Mouse (Mus musculus): ENCODE measurements at regions not wholly inside any gene's neighbourhood (a gene's known extent, or its start where the extent isn't known, plus 50 kb on each side); places are given as distances from the start of the nearest gene placed in this dataset.

DNA sequence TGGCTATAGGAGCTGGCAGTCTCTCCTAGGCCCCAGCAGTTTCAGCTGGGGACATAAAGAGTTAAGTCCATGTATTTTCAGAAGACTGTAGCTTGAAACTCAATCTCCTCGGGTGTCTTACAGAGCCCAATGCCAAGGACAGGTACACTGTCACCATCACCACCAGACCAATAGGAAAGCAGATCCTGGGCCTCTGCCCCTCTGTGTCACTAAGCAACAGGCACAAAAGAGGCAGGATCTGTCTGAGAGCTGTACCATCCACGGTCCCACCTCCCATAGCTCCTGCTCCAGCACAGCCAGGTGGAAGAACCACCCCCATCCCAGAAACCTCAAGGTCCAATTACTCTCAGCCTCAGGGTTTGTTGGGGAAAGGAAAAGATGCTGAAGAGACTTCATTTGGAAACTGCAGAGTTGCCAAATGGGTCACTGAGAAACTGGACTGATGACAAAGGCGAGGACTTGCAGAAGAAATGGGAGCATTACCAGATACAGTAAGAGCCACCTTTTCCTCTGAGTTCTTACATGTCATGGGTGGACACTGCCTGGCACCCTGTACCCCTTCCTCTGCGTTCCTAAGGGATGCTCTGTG, 115.7 kb downstream of the Rassf10 start:
- Histone ChIP-seq H3K4me3 (no peak overlapping the region), H3K4me1 (0 out of 2 replicates have a peak, but pooled peaks cover 6% of the 10 kb centered on the region), H3K9ac (no peak overlapping the region), H3K27me3 (replicated peaks) (no peaks in the 10 kb centered on the region), H3K27ac (no peak overlapping the region), H3K4me2 (replicated peaks) (no peak overlapping the region), H3K36me3 (no peaks in the 10 kb centered on the region), H3K9me3 (no peaks in the 10 kb centered on the region)
- WGBS = 66% methylated on average over 4 of the region's 4 CpGs
- ATAC-seq (ENCODE audit: low FRiP score, low read depth) = no peak

GRCm38 (mm10) chr7:113071418-113071817, 117.7 kb downstream of the Rassf10 start:
- Histone ChIP-seq H3K4me2 (replicated peaks) (no peak overlapping the region), H3K27me3 (replicated peaks) (no peaks in the 10 kb centered on the region), H3K27ac (no peak overlapping the region), H3K4me3 (no peak overlapping the region), H3K9ac (no peak overlapping the region), H3K36me3 (no peaks in the 10 kb centered on the region), H3K4me1 (0 out of 2 replicates have a peak, but pooled peaks cover 6% of the 10 kb centered on the region), H3K9me3 (no peaks in the 10 kb centered on the region)
- 79% methylated on average over 1 of the region's 1 CpGs for WGBS
- no peak for ATAC-seq (ENCODE audit: low FRiP score, low read depth)

DNA sequence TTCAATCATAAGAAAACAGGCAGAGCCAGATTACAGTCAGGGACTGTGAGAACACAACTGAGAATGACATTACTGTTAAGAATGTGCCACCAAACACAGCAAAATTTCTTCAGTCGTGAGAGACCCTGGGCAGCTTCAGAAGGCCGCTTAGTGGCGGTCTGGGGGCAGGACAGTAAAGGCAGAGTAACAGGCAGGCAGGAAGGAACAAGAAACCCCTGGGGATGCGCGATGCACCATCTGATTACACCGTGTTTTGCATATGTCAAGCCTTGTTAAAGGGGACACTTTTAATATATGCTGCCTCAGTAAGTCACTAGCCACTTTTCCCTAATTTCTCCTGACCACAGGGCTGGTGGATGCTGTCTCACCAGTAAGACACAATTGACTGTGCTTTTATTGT, 120.0 kb downstream of the Rassf10 start:
- no peaks in the 10 kb centered on the region for H3K36me3 ChIP-seq
- no peak; the same call in 1 of the 2 replicates for ATAC-seq (ENCODE audit: low FRiP score, low read depth)
- no peak overlapping the region for H3K9ac ChIP-seq
- no peaks in the 10 kb centered on the region for H3K27me3 ChIP-seq (replicated peaks)
- no peak overlapping the region for H3K27ac ChIP-seq
- 35% methylated on average over 6 of the region's 6 CpGs for WGBS
- H3K4me1 ChIP-seq = 0 out of 2 replicates have a peak, but pooled peaks cover 6% of the 10 kb centered on the region
- no peak overlapping the region for H3K4me2 ChIP-seq (replicated peaks)
- no peak overlapping the region for H3K4me3 ChIP-seq
- H3K9me3 ChIP-seq = no peaks in the 10 kb centered on the region

DNA sequence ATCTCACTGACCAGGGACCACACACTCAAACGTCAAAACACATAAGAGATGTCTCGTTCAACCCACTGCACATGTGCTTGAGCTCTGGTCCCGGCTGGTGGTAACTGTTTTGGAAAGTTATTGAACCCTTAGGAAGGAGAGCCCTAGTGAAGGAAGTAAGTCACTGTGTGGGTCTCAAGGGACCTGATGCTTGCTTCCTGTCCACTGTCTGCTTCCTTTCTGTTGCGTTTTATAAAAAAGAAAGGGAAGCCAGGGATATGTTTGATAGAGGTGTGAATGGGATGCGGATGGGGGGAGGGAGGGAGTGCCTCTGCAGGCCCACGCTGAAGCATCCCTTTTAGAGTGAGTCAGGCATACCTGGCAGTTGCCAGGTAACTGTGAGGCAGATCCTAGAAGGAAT, 121.6 kb downstream of the Rassf10 start:
- H3K36me3 ChIP-seq = no peaks in the 10 kb centered on the region
- no peak overlapping the region for H3K9ac ChIP-seq
- 79% methylated on average over 6 of the region's 6 CpGs for WGBS
- no peaks in the 10 kb centered on the region for H3K27me3 ChIP-seq (replicated peaks)
- no peak overlapping the region for H3K27ac ChIP-seq
- H3K9me3 ChIP-seq = no peaks in the 10 kb centered on the region
- H3K4me3 ChIP-seq = no peak overlapping the region
- H3K4me1 ChIP-seq = 0 out of 2 replicates have a peak, but pooled peaks cover 6% of the 10 kb centered on the region
- no peak overlapping the region for H3K4me2 ChIP-seq (replicated peaks)
- ATAC-seq (ENCODE audit: low FRiP score, low read depth) = no peak

DNA sequence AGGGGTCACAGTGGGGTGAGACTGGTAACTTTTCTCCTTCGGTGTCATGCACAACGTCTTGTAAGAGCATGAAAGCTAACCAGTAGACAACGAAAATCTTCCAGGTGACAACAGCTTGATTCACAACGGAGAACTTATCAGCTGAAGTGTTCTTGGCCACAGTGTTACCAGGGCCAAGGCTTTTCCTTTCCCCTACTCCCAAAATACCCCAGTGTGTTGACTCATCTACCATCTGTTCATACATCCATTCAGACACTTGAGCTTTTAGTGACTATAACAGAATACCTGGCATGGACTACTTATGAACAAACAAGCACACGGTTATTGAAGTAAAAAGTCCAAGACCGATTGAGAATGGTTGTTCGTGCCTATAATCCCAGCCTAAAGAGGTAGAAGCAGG, 122.5 kb downstream of the Rassf10 start:
- no peak overlapping the region for H3K4me3 ChIP-seq
- no peaks in the 10 kb centered on the region for H3K9me3 ChIP-seq
- H3K9ac ChIP-seq = no peak overlapping the region
- no peaks in the 10 kb centered on the region for H3K36me3 ChIP-seq
- no peak overlapping the region for H3K4me2 ChIP-seq (replicated peaks)
- H3K27me3 ChIP-seq (replicated peaks) = no peaks in the 10 kb centered on the region
- 93% methylated on average over 7 of the region's 7 CpGs for WGBS
- 0 out of 2 replicates have a peak, but pooled peaks cover 6% of the 10 kb centered on the region for H3K4me1 ChIP-seq
- no peak overlapping the region for H3K27ac ChIP-seq
- no peak for ATAC-seq (ENCODE audit: low FRiP score, low read depth)

DNA sequence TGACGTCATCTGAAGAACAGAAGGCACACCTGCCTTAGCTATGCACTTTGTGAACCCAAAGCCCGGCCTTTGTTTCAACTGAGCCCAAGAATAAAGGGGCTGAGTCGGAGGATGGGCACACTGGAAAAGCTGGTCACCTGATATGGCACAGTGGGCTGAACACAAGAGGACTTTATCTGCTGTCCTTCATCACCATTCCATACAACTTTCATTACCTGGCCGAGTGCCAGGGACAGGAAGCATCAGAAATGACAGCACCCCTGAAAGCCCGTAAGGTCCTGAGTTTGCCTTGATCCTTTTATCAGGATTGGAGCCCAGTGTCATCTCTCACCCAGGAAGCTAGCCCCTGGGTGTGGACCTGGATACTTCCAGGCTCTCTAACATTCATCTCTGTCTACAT, 126.1 kb upstream of the Arntl start:
- Histone ChIP-seq H3K27ac (no peak overlapping the region), H3K4me2 (replicated peaks) (no peak overlapping the region), H3K36me3 (no peaks in the 10 kb centered on the region), H3K9me3 (no peaks in the 10 kb centered on the region), H3K27me3 (replicated peaks) (no peaks in the 10 kb centered on the region), H3K4me3 (no peak overlapping the region), H3K4me1 (no peaks in the 10 kb centered on the region), H3K9ac (no peak overlapping the region)
- no peak for ATAC-seq (ENCODE audit: low FRiP score, low read depth)
- WGBS = 82% methylated on average over 5 of the region's 5 CpGs

GRCm38 (mm10) chr7:113084930-113085625, 122.2 kb upstream of the Arntl start:
- WGBS = 83% methylated on average over 8 of the region's 8 CpGs
- no peak overlapping the region for H3K4me3 ChIP-seq
- no peak overlapping the region for H3K4me2 ChIP-seq (replicated peaks)
- H3K36me3 ChIP-seq = no peaks in the 10 kb centered on the region
- no peaks in the 10 kb centered on the region for H3K27me3 ChIP-seq (replicated peaks)
- no peak overlapping the region for H3K27ac ChIP-seq
- no peaks in the 10 kb centered on the region for H3K4me1 ChIP-seq
- no peak overlapping the region for H3K9ac ChIP-seq
- H3K9me3 ChIP-seq = no peaks in the 10 kb centered on the region
- no peak for ATAC-seq (ENCODE audit: low FRiP score, low read depth)

- no peak overlapping the region for H3K4me2 ChIP-seq (replicated peaks)
- no peaks in the 10 kb centered on the region for H3K36me3 ChIP-seq
- 70% methylated on average over 1 of the region's 1 CpGs for WGBS
- no peaks in the 10 kb centered on the region for H3K27me3 ChIP-seq (replicated peaks)
- no peak overlapping the region for H3K9ac ChIP-seq
- no peak overlapping the region for H3K4me3 ChIP-seq
- no peak overlapping the region for H3K27ac ChIP-seq
- no peaks in the 10 kb centered on the region for H3K9me3 ChIP-seq
- H3K4me1 ChIP-seq = no peaks in the 10 kb centered on the region
- ATAC-seq (ENCODE audit: low FRiP score, low read depth) = no peak
These were observed 121.1 kb upstream of the Arntl start for GRCm38 (mm10) chr7:113086158-113086557.

- Histone ChIP-seq H3K27me3 (replicated peaks) (no peaks in the 10 kb centered on the region), H3K36me3 (no peaks in the 10 kb centered on the region), H3K4me2 (replicated peaks) (no peak overlapping the region), H3K4me1 (no peaks in the 10 kb centered on the region), H3K9me3 (no peaks in the 10 kb centered on the region), H3K9ac (no peak overlapping the region), H3K4me3 (no peak overlapping the region), H3K27ac (no peak overlapping the region)
- no peak for ATAC-seq (ENCODE audit: low FRiP score, low read depth)
- whole genome bisulfite sequencing = 86% methylated on average over 5 of the region's 5 CpGs
These were observed 119.6 kb upstream of the Arntl start for GRCm38 (mm10) chr7:113087646-113088045.

DNA sequence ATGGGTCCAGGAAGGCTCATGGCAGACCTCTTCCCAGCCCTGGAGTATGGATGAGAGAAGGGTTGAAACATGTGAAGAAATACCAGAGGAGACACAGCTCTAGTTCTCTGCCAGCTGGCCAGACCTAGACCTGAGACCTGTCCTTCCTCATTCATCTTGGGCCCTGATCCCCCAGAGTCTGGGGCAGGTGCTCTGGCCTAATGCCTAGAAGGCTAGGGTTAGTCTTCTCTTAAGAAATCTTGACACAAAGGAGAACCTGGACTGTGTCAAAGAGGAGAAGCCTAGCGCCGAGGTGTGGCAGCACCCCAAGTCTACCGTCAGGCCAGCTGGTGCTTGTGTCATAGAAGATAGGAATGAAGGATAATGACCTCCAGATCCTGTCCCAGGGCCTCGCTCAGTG, 118.2 kb upstream of the Arntl start:
- no peaks in the 10 kb centered on the region for H3K9me3 ChIP-seq
- 83% methylated on average over 4 of the region's 4 CpGs for WGBS
- no peak overlapping the region for H3K27ac ChIP-seq
- no peaks in the 10 kb centered on the region for H3K4me1 ChIP-seq
- no peak overlapping the region for H3K4me2 ChIP-seq (replicated peaks)
- no peak overlapping the region for H3K4me3 ChIP-seq
- H3K27me3 ChIP-seq (replicated peaks) = no peaks in the 10 kb centered on the region
- no peak overlapping the region for H3K9ac ChIP-seq
- H3K36me3 ChIP-seq = no peaks in the 10 kb centered on the region
- ATAC-seq (ENCODE audit: low FRiP score, low read depth) = no peak

DNA sequence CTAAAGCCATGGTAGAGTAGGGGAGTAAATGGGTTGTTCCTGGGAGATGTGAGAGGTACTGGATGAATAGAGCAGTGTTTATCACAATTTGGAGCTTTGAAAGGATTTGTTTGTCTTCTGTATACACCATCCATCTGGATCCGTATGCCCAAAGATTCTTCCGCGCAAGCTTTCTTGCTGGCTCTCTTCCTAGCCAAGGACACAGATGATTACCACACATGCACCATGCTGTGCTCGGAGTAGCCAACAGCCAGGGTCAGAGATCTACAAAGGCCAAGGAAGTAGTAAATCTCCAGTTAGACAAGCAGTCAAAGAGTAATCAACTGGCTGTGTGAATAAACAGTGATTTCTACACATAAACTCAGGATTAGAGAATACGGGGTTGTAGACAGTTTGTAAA, 113.3 kb upstream of the Arntl start:
- Histone ChIP-seq H3K36me3 (no peaks in the 10 kb centered on the region), H3K27me3 (replicated peaks) (no peaks in the 10 kb centered on the region), H3K4me1 (no peaks in the 10 kb centered on the region), H3K4me2 (replicated peaks) (no peak overlapping the region), H3K4me3 (no peak overlapping the region), H3K9me3 (no peaks in the 10 kb centered on the region), H3K27ac (no peak overlapping the region), H3K9ac (no peak overlapping the region)
- no peak for ATAC-seq (ENCODE audit: low FRiP score, low read depth)
- 33% methylated on average over 5 of the region's 5 CpGs for WGBS

GRCm38 (mm10) chr7:113095092-113095491, 112.2 kb upstream of the Arntl start:
- H3K9ac ChIP-seq = no peak overlapping the region
- H3K4me2 ChIP-seq (replicated peaks) = no peak overlapping the region
- no peaks in the 10 kb centered on the region for H3K4me1 ChIP-seq
- no peak overlapping the region for H3K27ac ChIP-seq
- no peaks in the 10 kb centered on the region for H3K9me3 ChIP-seq
- ATAC-seq (ENCODE audit: low FRiP score, low read depth) = no peak
- H3K4me3 ChIP-seq = no peak overlapping the region
- no peaks in the 10 kb centered on the region for H3K27me3 ChIP-seq (replicated peaks)
- H3K36me3 ChIP-seq = no peaks in the 10 kb centered on the region
- WGBS = 83% methylated on average over 3 of the region's 3 CpGs

GRCm38 (mm10) chr7:113104265-113104664, 103.0 kb upstream of the Arntl start:
- Histone ChIP-seq H3K27me3 (replicated peaks) (no peaks in the 10 kb centered on the region), H3K9ac (no peak overlapping the region), H3K36me3 (no peaks in the 10 kb centered on the region), H3K4me1 (no peaks in the 10 kb centered on the region), H3K4me2 (replicated peaks) (no peak overlapping the region), H3K27ac (no peak overlapping the region), H3K4me3 (no peak overlapping the region), H3K9me3 (no peaks in the 10 kb centered on the region)
- ATAC-seq (ENCODE audit: low FRiP score, low read depth) = no peak
- WGBS = 93% methylated on average over 7 of the region's 7 CpGs

Measured in neural tube, embryonic 12.5 days (tissue).